In the genomic region with DNA sequence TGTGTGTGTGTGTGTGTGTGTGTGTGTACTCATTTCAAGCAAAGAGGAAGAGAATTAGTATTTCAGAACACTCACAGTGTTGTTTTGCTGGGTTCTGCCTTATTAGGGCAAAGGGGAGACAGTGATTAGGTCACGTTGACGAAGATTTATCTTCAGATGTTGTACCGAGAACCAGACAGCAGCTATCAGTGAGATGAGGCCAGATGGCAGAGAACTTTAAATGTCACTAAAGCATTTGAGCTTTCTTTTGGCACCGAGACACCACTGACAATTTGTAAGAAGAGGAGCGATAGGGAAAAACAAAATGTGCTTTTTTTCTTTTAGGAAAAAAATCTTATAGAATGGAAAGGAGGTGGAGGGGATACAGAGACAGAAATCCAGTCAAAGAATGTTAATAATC, we compare ENCODE assay signal across 27 mouse cellular contexts.
A peak's percentile ranks its signal among the peaks of the same experiment; 100 is the strongest.
DNase-seq lines count a peak whose midpoint lies in the region; TF ChIP-seq lines count a peak whose summit lies in the region.
"Had no signal": no experiment of that assay in that cellular context is flagged by ENCODE, and none has a peak within 500 bp of the region (broad histone marks: within the 10 kb centered on the region; RNA-seq: fewer than 3 reads in every experiment).

No protein-coding gene starts in this region.

- H3K27ac ChIP-seq in layer of hippocampus, adult 2 months: no peak overlapping the region
- H3K27ac ChIP-seq: hindbrain, embryonic 14.5 days; limb, embryonic 10.5 days; limb, embryonic 15.5 days; liver, embryonic 13.5 days; midbrain, embryonic 12.5 days; stomach, embryonic 15.5 days had no signal

- intact Hi-C loops in left cerebral cortex, postnatal 36 days (cut with DNase I): no loop called here

- H3K4me3 ChIP-seq in layer of hippocampus, adult 2 months: no peak overlapping the region
- H3K4me3 ChIP-seq: heart, embryonic 12.5 days; limb, embryonic 10.5 days; limb, embryonic 15.5 days; liver, embryonic 13.5 days; midbrain, embryonic 12.5 days; stomach, embryonic 15.5 days had no signal

- no peak for TF ChIP-seq POLR2A in brain, embryonic 14.5 days (IDR thresholded peaks at IDR 0.05; ENCODE audit: borderline replicate concordance, extremely low read depth, insufficient read depth, insufficient read length, poor library complexity, severe bottlenecking)

- DNase-seq in left cerebral cortex, adult 11 months (ENCODE audit: low spot score): peak; percentile 4
- no peak for DNase-seq in left cerebral cortex, postnatal 36 days (ENCODE audit: low spot score in 2 of 2)
- DNase-seq in brain, embryonic 14.5 days (ENCODE audit: low read depth): peak; percentile 63
- peak; percentile 14 to 50 for DNase-seq in layer of hippocampus, adult 2 months (ENCODE audit: low spot score in 2 of 2)
- peak; percentile 2 to 3 for DNase-seq in layer of hippocampus, postnatal 36 days
- DNase-seq in urinary bladder, postnatal 10 days (ENCODE audit: low spot score): no peak
- DNase-seq in natural killer cell, adult 2 months (ENCODE audit: low spot score in 2 of 2): no peak
- DNase-seq: adrenal gland, postnatal 25 days; B cell, adult 2 months; cerebellum, adult 2 months; cerebellum, postnatal 14 days; gastrocnemius, postnatal 25 days; heart, adult 11 months; heart, postnatal 4 days; kidney, adult 9 months; kidney, postnatal 10 days; liver, embryonic 13.5 days; lung, adult 18-20 months; retina, postnatal 1 day; right cerebral cortex, postnatal 14 days; thymus, postnatal 14 days had no signal

- TF ChIP-seq CTCF in brain, embryonic 14.5 days (IDR thresholded peaks at IDR 0.05; ENCODE audit: borderline replicate concordance, extremely low read depth, insufficient read depth, insufficient read length): no peak
- TF ChIP-seq CTCF in layer of hippocampus, adult 2 months (conservative IDR thresholded peaks at IDR 0.05): no peak

Comparison
In these comparisons a context has a peak if more than half of its experiments do, and no peak if none do; other contexts are left out.
1. DNase-seq: peak in left cerebral cortex, adult 11 months (single experiment), brain, embryonic 14.5 days (single experiment), layer of hippocampus, adult 2 months (2 of 2) and layer of hippocampus, postnatal 36 days (2 of 2); none in left cerebral cortex, postnatal 36 days (0 of 2), urinary bladder, postnatal 10 days (single experiment) and natural killer cell, adult 2 months (0 of 2).